Mouse (Mus musculus) heart, adult 2 months (tissue): Measurements from ENCODE around the gene Kif5c.

Source experiments
- EP300 ChIP-seq: fragments of 200-500 bp; IDR thresholded peaks from 2 replicates; pipeline ENCODE4 v1.6.1; 2011; ENCODE audit warnings: low read depth, low read length, control low read depth; ENCODE audit not compliant: insufficient read depth
- POLR2A ChIP-seq: fragments of 200-500 bp; IDR thresholded peaks from 2 replicates; pipeline ENCODE4 v1.6.1; 2011; ENCODE audit warnings: mild to moderate bottlenecking, low read depth, low read length, control low read depth; ENCODE audit not compliant: insufficient read depth

DNA sequence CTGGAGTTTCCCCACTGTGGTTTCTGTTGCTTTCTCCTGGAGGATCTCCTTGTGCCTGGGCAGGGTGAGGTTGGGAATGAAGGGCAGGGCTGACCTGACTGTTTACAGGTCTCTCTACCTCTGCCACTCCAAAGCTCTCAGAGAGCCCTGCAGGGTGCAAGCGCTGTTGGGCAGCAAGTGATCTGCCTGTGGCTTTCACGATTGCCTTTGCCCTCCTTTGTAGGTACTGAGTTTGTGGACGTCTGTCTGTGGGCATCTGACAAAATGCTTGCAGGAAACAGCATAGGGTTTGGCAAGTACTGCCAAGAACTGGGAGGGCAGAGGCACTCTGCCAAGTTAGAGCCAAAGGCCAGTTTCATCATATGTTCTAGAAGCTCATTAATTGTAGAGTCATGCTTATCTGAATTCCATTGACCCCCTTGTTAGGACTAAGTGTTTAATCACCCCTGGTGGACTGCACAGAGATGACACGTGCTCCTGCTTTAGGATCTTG lies 192.8 kb downstream of the Kif5c start:
- TF ChIP-seq POLR2A (no peak), EP300 (no peak)
